Mouse (Mus musculus) ZHBTc4 (cell line): ENCODE measurements at regions not wholly inside any gene's neighbourhood (a gene's known extent, or its start where the extent isn't known, plus 50 kb on each side); places are given as distances from the start of the nearest gene placed in this dataset.
"Not testable (repeated sequence)": the region's sequence is repeated elsewhere in the genome, so short reads cannot be mapped to it uniquely, and the experiment has no call there.

Experiments
- DNase-seq: peaks from one replicate; pipeline ENCODE4 v3.0.0-alpha.2; 2011; ENCODE audit warnings: low read depth, low spot score

GRCm38 (mm10) chr6:19855476-19855875 is 989.4 kb downstream of the Ankrd7 start:
- DNase-seq: peak; percentile 67

DNA sequence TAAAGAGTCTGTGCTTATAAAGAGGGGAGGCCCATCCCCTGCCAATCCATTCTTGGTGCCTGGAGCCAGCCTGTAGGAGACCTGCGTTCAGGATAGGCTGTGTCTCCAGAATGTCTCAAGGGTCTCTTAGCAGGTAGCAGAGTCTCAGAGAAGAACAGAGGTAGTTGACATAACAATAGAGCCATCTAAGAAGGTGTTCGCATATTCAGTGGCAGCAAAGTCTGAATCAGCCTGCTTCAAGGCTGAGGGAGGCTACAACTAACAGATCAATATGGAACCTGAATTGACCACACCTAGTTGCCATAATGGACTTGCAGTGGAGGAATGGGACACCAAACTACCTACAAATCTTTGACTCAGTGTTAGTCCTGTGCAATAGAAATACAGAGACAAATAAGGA is 998.0 kb downstream of the Ankrd7 start:
- DNase-seq: peak; percentile 73

- DNase-seq: no peak
Measured at GRCm38 (mm10) chr6:19869697-19870096, 1003.6 kb downstream of the Ankrd7 start.

- DNase-seq: no peak
Measured at GRCm38 (mm10) chr6:19911181-19911580, 1045.1 kb downstream of the Ankrd7 start.

DNA sequence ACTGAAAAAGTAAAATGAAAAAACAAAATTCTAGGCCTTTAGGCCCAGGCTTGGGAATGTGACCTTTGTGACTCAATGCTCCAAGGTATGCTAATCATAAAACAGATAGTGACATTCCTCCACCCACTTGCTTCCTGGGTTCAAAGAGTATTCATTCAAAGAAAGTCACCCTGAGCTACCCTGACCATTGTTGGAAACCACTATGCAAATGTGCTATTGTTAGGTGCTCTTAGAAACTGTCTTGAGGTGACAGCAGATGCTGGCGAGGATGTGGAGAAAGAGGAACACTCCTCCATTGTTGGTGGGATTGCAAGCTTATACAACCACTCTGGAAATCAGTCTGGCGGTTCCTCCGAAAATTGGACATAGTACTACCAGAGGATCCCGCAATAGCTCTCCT is 1075.7 kb downstream of the Ankrd7 start:
- DNase-seq: peak; percentile 58

DNA sequence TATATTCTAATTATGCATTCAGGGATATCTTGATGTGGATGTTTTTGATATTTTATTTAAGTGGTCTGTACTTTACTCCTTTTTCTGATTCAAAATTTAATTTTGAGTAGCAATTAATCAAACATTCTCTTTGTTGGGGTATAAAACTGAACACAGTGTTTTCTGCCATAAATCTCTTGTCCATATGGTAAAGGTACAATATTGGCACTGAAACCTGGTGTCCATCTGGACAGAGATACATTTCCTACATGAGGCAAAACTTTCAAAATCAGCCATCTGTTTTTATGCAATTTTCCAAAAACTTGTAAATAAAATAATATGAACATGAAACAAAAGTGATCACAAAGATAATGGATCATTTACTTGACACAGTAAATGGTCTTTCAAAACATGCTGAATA is 1078.2 kb downstream of the Ankrd7 start:
- no peak for DNase-seq

DNA sequence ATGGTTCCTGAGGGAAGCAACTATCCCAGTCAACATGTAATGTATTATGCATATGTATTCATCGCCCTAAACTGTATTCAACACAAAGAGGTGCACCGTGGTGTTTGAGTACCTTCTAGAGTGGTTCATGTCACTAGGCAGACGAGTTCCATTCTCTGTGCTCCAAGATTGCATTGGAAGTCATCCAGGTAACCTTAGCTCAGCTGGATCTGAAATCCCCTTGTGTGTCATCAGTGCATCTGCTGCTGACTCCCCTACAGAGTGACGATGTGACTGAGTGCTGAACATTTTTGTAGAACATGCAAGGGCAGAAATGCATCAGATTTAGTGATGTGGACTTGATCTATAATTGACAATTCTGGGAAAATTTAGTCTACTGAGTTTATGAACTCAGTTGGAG is 1079.6 kb downstream of the Ankrd7 start:
- DNase-seq: no peak

DNA sequence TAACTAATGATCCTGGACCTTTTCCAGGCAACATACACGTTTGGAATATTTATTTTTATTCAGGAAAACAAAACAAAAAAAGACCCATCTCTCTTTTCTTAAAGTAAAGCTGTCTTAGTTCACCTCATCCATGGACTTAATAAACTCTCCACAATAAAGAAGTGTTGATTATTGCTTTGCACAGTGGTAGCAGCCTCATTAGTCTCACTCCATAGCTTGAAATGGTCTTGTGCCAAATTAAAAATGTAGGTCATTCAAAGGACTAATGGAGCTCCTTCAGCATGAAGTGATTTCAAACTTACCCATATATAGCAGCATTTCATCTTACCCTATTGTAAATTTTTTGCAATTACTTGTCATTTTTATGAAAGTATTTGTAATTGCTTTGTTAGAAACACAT is 1109.8 kb downstream of the Ankrd7 start:
- no peak for DNase-seq

DNA sequence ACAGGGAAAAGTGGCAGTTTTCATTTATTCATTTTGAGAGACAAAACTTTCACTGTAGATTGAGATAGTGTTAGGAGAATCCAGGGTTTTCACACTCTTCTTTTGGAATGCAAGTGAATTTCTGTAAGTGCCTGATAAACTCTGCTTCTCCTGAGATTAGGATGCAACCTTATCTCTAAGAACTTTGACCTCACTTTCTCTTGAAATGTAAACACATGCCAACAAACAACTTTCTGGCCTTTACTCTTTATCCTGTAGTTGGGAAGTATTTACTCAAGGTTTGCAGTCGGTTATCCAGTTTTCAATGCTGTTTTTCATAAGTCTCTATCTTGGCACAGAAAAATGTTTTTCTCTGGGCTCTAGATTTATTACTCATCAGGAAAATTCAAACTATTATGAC is 1125.7 kb downstream of the Ankrd7 start:
- DNase-seq: no peak

GRCm38 (mm10) chr6:20028466-20028865 is 1162.3 kb downstream of the Ankrd7 start:
- no peak for DNase-seq

- no peak for DNase-seq
Measured at GRCm38 (mm10) chr6:20037769-20038168, 1171.7 kb downstream of the Ankrd7 start.

DNA sequence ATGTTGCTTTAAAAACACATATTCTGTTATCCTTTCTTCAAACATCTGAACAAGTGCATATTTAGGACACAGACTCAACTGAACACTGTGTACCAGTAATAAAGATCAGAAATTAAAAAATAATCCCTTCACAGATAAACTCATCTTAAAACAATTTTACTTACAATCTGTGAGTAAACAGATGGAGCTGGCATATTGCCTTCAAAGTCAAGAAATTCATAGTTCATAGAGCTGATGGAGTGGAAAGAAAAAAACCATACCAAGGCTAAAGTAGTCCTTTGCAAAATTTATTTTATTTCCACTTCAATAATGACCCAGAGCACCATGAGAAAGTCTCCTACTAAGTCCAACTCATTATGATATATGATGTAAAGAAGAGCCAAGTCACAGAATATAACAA is 1136.6 kb upstream of the Kcnd2 start:
- DNase-seq: no peak

DNA sequence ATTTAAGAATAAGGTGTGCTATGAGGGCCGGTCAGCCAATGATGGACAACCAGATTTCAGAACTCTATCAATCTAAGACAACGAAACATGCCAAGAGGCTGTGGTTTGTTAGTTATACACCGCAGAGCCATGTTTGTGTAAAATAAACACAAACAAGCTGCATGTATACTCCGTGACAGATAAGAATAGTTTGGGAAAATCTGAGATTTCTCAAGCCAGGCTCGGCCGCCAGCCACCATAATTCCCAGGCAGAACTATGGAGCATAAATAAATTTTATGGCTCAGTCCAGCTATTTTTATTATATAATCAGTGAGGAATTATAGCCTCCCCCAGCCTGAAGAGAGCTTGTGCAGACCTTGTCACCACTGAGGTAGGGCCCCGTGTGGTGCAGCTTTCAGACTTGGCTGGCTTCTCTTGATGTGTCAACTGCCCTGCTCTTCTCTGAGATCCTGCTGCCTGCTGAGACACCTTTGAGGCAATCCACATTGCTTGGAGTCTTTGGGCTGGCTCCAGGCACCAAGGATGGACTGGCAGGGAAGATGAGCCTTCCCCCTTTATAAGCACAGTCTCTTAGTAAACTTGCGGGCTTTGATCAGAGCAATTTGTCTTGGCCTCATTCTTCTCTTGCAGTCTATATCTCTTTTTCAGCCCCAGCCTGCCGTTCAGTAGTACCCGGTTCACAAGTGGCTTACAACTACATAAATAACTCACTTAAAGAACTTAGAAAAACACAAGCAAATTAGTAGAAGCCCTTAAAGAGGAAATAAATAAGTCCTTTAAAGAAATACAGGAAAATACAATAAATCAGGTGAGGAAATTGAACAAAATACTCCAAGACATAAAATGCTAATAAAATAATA is 1123.0 kb upstream of the Kcnd2 start:
- no peak for DNase-seq

GRCm38 (mm10) chr6:20133991-20134390 is 1081.3 kb upstream of the Kcnd2 start:
- DNase-seq: not testable (repeated sequence)

DNA sequence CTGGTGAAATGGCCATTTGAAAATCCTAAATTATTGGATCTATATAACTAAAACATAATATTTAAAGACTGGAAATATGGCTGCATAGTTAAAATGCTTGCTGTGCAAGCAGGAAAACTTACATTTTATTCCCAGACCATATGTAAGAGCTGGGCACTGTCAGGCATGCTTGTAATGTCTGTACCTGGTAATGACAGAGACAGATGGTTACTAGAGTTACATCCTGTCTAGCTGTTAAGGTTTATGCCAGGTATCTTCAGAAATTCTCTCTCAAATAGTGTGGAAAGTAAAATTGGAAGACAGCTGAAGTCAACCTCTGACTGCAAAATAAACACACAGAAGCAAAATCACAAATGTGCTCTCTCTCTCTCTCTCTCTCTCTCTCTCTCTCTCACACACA is 1077.8 kb upstream of the Kcnd2 start:
- DNase-seq: no peak
